Mouse (Mus musculus): ENCODE measurements around the gene Ypel2.

Gene Ypel2

GRCm38 (mm10) chr11:86904706-86905105, 88.8 kb downstream of the Ypel2 start:
- no peak for DNase-seq (ENCODE audit: low spot score in 2 of 2)

- no peak for DNase-seq (ENCODE audit: low spot score in 2 of 2)
These were observed 95.1 kb downstream of the Ypel2 start for GRCm38 (mm10) chr11:86898367-86898766.

- DNase-seq (ENCODE audit: low spot score in 2 of 2): no peak
These were observed 97.9 kb downstream of the Ypel2 start for GRCm38 (mm10) chr11:86895567-86895966.

- DNase-seq (ENCODE audit: low spot score in 2 of 2): no peak
These were observed 98.4 kb downstream of the Ypel2 start for GRCm38 (mm10) chr11:86895156-86895555.

- DNase-seq (ENCODE audit: low spot score in 2 of 2): peak; percentile 31 to 48
These were observed 99.3 kb downstream of the Ypel2 start for GRCm38 (mm10) chr11:86894171-86894577.

GRCm38 (mm10) chr11:86892996-86893670, 100.4 kb downstream of the Ypel2 start:
- DNase-seq (ENCODE audit: low spot score in 2 of 2): no peak
